ENCODE assay signal across 8 mouse cellular contexts in the genomic region with DNA sequence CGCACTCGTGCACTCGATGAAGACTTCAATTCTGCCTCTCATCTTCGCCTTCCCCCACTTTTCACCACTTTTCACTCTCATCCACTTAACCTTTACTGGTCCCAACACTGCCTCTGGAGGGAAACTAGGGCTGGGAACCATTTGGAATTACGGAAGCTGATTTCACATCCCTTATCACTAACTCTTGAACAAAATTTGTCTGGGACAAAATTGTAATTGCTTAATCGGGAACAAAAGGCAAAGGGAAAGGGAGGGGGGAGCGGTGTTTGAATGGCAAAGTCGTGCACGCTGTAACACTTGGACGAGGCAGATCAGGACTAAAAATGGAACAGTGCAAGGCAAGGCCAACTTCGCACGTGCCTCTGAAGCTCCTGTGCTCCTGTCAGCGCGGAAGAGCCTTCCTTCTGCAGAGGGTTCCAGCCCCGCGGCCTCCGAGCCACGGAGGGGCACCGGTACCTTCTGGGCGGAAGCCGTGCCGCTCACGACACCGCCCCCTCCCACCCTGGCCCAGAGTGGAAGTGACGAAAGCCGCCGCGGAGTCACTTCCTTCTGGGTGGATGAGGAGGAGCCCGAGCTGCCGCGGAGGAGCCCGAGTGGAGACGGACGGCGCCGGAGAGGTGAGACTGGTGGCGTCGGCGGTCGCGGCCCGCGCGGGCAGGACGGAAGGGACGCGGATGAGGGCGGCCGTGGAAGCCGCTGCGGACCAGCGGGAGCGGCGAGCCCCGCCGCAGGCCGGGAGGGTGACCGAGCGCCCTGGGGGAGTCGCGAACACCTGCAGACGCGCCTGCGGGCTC. TPM values are rescaled to one million over a fixed set of nuclear protein-coding genes. Genes with fewer than 3 reads are reported as not detected.
DNase-seq lines count a peak whose midpoint lies in the region; ATAC-seq and TF ChIP-seq lines count a peak whose summit lies in the region.

Gene Etv3 (plus strand): TSS at position 365 of the 794 bp plus-strand sequence.

- H3K27me3 ChIP-seq in G1E (ENCODE audit: insufficient read depth, low read length) = peaks cover 15% of the 10 kb centered on the region; the same call in 1 of the 2 replicates
- H3K27me3 ChIP-seq in forebrain, embryonic 15.5 days = no peaks in the 10 kb centered on the region
- no peaks in the 10 kb centered on the region for H3K27me3 ChIP-seq in liver, postnatal 0 days (ENCODE audit: insufficient read depth, low read length)
- no peaks in the 10 kb centered on the region for H3K27me3 ChIP-seq in neural tube, embryonic 14.5 days (ENCODE audit: control insufficient read depth, insufficient read depth, low read length)
- H3K27me3 ChIP-seq in testis, adult 2 months (ENCODE audit: control insufficient read depth, insufficient read depth, low read length) = no peaks in the 10 kb centered on the region

- H3K36me3 ChIP-seq in G1E (replicated peaks) = peaks cover 36% of the 10 kb centered on the region
- peaks cover 22% of the 10 kb centered on the region for H3K36me3 ChIP-seq in forebrain, embryonic 15.5 days
- peaks cover 26% of the 10 kb centered on the region for H3K36me3 ChIP-seq in liver, postnatal 0 days (replicated peaks; ENCODE audit: insufficient read depth, low read length)
- peaks cover 20% of the 10 kb centered on the region for H3K36me3 ChIP-seq in neural tube, embryonic 14.5 days (ENCODE audit: control insufficient read depth, insufficient read depth, low read length)
- no peaks in the 10 kb centered on the region for H3K36me3 ChIP-seq in testis, adult 2 months (ENCODE audit: control insufficient read depth, insufficient read depth, low read length)

- intact Hi-C loops in heart, postnatal 14 days (cut with DNase I) = loop anchor here (2.0 to 5.0 kb wide), 2 partner anchors 16 to 37 kb away; no protein-coding TSS in a partner anchor

- H3K9me3 ChIP-seq in G1E (replicated peaks) = no peaks in the 10 kb centered on the region
- no peaks in the 10 kb centered on the region for H3K9me3 ChIP-seq in forebrain, embryonic 15.5 days
- no peaks in the 10 kb centered on the region for H3K9me3 ChIP-seq in liver, postnatal 0 days (ENCODE audit: low read length)
- no peaks in the 10 kb centered on the region for H3K9me3 ChIP-seq in neural tube, embryonic 14.5 days (ENCODE audit: control insufficient read depth, low read length)

- H3K4me3 ChIP-seq in G1E (ENCODE audit: low read depth, low read length) = peak within 1 kb of the TSS; percentile 98
- H3K4me3 ChIP-seq in forebrain, embryonic 15.5 days = peak within 1 kb of the TSS; percentile 80
- peak within 1 kb of the TSS; percentile 77 for H3K4me3 ChIP-seq in liver, postnatal 0 days (ENCODE audit: low read depth, low read length)
- H3K4me3 ChIP-seq in neural tube, embryonic 14.5 days (ENCODE audit: low read depth, low read length) = peak within 1 kb of the TSS; percentile 86
- H3K4me3 ChIP-seq in testis, adult 2 months (ENCODE audit: control insufficient read depth, low read depth, low read length) = peak within 1 kb of the TSS; percentile 84

- peak; percentile 77; the same call in 1 of the 2 replicates for TF ChIP-seq POLR2A in testis, adult 2 months (IDR thresholded peaks at IDR 0.05; ENCODE audit: control insufficient read depth, low read depth, low read length)

- peak within 1 kb of the TSS; percentile 71 for H3K4me2 ChIP-seq in forebrain, embryonic 15.5 days (replicated peaks)
- peak within 1 kb of the TSS; percentile 79 for H3K4me2 ChIP-seq in liver, postnatal 0 days (ENCODE audit: low read depth, low read length)
- H3K4me2 ChIP-seq in neural tube, embryonic 14.5 days (ENCODE audit: low read depth, low read length) = peak within 1 kb of the TSS; percentile 89

- H3K27ac ChIP-seq in forebrain, embryonic 15.5 days (replicated peaks) = peak within 1 kb of the TSS; percentile 81
- peak within 1 kb of the TSS; percentile 78 for H3K27ac ChIP-seq in liver, postnatal 0 days (ENCODE audit: low read depth)
- peak within 1 kb of the TSS; percentile 91 for H3K27ac ChIP-seq in neural tube, embryonic 14.5 days (ENCODE audit: low read depth, low read length)
- H3K27ac ChIP-seq in testis, adult 2 months (ENCODE audit: control insufficient read depth, insufficient read depth, low read depth, low read length) = peak within 1 kb of the TSS; percentile 50

- peak; percentile 75 for ATAC-seq in G1E (ENCODE audit: extremely low read depth, insufficient number of reproducible peaks, low FRiP score, poor library complexity, severe bottlenecking)
- ATAC-seq in forebrain, embryonic 15.5 days (replicated peaks) = peak; percentile 100
- peak; percentile 95 for ATAC-seq in liver, postnatal 0 days
- peak; percentile 99 for ATAC-seq in neural tube, embryonic 14.5 days (ENCODE audit: low read depth)

- 5% methylated on average over 64 of the region's 64 CpGs for WGBS in forebrain, embryonic 15.5 days
- WGBS in liver, postnatal 0 days (ENCODE audit: insufficient replicate concordance) = 9% methylated on average over 41 of the region's 64 CpGs
- 6% methylated on average over 61 of the region's 64 CpGs for WGBS in neural tube, embryonic 14.5 days

- peak; percentile 98 for DNase-seq in G1E (ENCODE audit: low spot score)
- DNase-seq in cerebellum, adult 11-12 months = peak; percentile 87
- peak; percentile 91 to 92 for DNase-seq in heart, postnatal 14 days
- peak; percentile 88 for DNase-seq in layer of hippocampus, adult 11-12 months (ENCODE audit: low spot score)
- peak; percentile 88 for DNase-seq in liver, postnatal 0 days

- H3K4me1 ChIP-seq in G1E (ENCODE audit: insufficient read depth, low read depth, low read length) = peaks cover 47% of the 10 kb centered on the region
- peaks cover 16% of the 10 kb centered on the region for H3K4me1 ChIP-seq in forebrain, embryonic 15.5 days
- peaks cover 19% of the 10 kb centered on the region for H3K4me1 ChIP-seq in liver, postnatal 0 days (ENCODE audit: insufficient read depth)
- H3K4me1 ChIP-seq in neural tube, embryonic 14.5 days (ENCODE audit: control insufficient read depth, insufficient read depth, low read length) = peaks cover 11% of the 10 kb centered on the region
- peaks cover 5% of the 10 kb centered on the region for H3K4me1 ChIP-seq in testis, adult 2 months (ENCODE audit: control insufficient read depth, insufficient read depth, low read length)

- H3K9ac ChIP-seq in forebrain, embryonic 15.5 days (replicated peaks) = peak within 1 kb of the TSS; percentile 95
- H3K9ac ChIP-seq in liver, postnatal 0 days (replicated peaks) = peak within 1 kb of the TSS; percentile 92
- peak within 1 kb of the TSS; percentile 91 for H3K9ac ChIP-seq in neural tube, embryonic 14.5 days (replicated peaks; ENCODE audit: low read depth, low read length)

- no peak for TF ChIP-seq CTCF in G1E (IDR thresholded peaks at IDR 0.05; ENCODE audit: low read depth, low read length)
- TF ChIP-seq CTCF in liver, postnatal 0 days (IDR thresholded peaks at IDR 0.05; ENCODE audit: low read depth) = peak; percentile 19; the same call in 1 of the 2 replicates
- TF ChIP-seq CTCF in testis, adult 2 months (IDR thresholded peaks at IDR 0.05; ENCODE audit: control insufficient read depth, insufficient read depth, insufficient replicate concordance, low read depth, low read length) = no peak

- TF ChIP-seq EP300 in liver, postnatal 0 days (IDR thresholded peaks at IDR 0.05; ENCODE audit: low read depth) = no peak

RNA-seq across cellular contexts. Expression of gene Etv3, which starts in this region (rescaled TPM):
- total RNA-seq in G1E (2014; fragmentation: Nextera tagmentation) (12.2 and 13.6 TPM in 2 replicates), G1E (2017) (12.4 and 16.6 TPM in 2 replicates)
- polyA plus RNA-seq in G1E (2012) = 12.6 and 15.7 TPM in 2 replicates
- 11.0 and 11.9 TPM in 2 replicates for polyA plus RNA-seq in forebrain, embryonic 15.5 days (2015; fragmentation: Nextera tagmentation; extraction: Ambion mirVana)
- total RNA-seq in heart, postnatal 14 days (2021) = 10 to 100 TPM; 16.7 to 17.0 TPM
- 3.6 and 3.9 TPM in 2 replicates for polyA plus RNA-seq in liver, postnatal 0 days (2015; fragmentation: Nextera tagmentation; extraction: Ambion mirVana)
- polyA plus RNA-seq in neural tube, embryonic 14.5 days (2014; fragmentation: Nextera tagmentation; extraction: Ambion mirVana) = 7.3 and 7.8 TPM in 2 replicates
- polyA plus RNA-seq in testis, adult 2 months (2012; rRNA removed) = 3.9 and 4.0 TPM in 2 replicates

Comparison
In these comparisons a context has a peak if more than half of its experiments do, and no peak if none do; other contexts are left out.
1. Peak in every context shown above with its lines: DNase-seq, ATAC-seq, H3K4me3 ChIP-seq and H3K27ac ChIP-seq.